Mouse (Mus musculus) hindbrain, embryonic 11.5 days (tissue): ENCODE data around the gene Bod1. TPM values are rescaled to one million over a fixed set of nuclear protein-coding genes. Genes with fewer than 3 reads are reported as not detected.

Experiments used
- ATAC-seq: fragments of 200-750 bp; cut with Nextera tagmentation; 2 replicates; pipeline ENCODE4 v1.8.0; 2017; ENCODE audit warnings: mild to moderate bottlenecking, moderate TSS enrichment, moderate library complexity; ENCODE audit not compliant: low FRiP score
- DNase-seq: peaks from one replicate; pipeline ENCODE4 v3.0.0-alpha.2; 2015; ENCODE audit warnings: low spot score
- H3K27ac ChIP-seq: fragments of 300-500 bp; sonication (generic); 2 replicates; pipeline ENCODE4 v1.5.1; 2014; ENCODE audit warnings: mild to moderate bottlenecking, low read depth, low read length
- H3K27me3 ChIP-seq: fragments of 300-500 bp; sonication (generic); 2 replicates; pipeline ENCODE4 v1.6.1; 2014; ENCODE audit warnings: mild to moderate bottlenecking, low read length, moderate library complexity, mixed read lengths; ENCODE audit not compliant: control insufficient read depth, insufficient read depth
- H3K36me3 ChIP-seq: fragments of 300-500 bp; sonication (generic); 2 replicates; pipeline ENCODE4 v1.6.1; 2014; ENCODE audit warnings: mild to moderate bottlenecking, low read length, moderate library complexity, mixed read lengths; ENCODE audit not compliant: control insufficient read depth, insufficient read depth
- H3K4me1 ChIP-seq: fragments of 300-500 bp; sonication (generic); replicated peaks from 2 replicates; pipeline ENCODE4 v1.6.1; 2014; ENCODE audit warnings: low read length, mixed read lengths; ENCODE audit not compliant: control insufficient read depth, insufficient read depth
- H3K4me2 ChIP-seq: fragments of 300-500 bp; sonication (generic); replicated peaks from 2 replicates; pipeline ENCODE4 v1.6.1; 2014; ENCODE audit warnings: mild to moderate bottlenecking, low read depth, low read length
- H3K4me3 ChIP-seq: fragments of 300-500 bp; sonication (generic); 2 replicates; pipeline ENCODE4 v1.5.1; 2014; ENCODE audit warnings: low read depth, low read length
- H3K9ac ChIP-seq: fragments of 300-500 bp; sonication (generic); 2 replicates; pipeline ENCODE4 v1.6.1; 2014; ENCODE audit warnings: low read depth, low read length
- H3K9me3 ChIP-seq: fragments of 300-500 bp; sonication (generic); 2 replicates; pipeline ENCODE4 v1.6.1; 2016; ENCODE audit warnings: low read length; ENCODE audit not compliant: control insufficient read depth
- WGBS: fragments of 180-500 bp; shearing (Covaris S2); extraction: QIAGEN DNeasy Blood & Tissue Kit; methylation state at CpG from one replicate; pipeline ENCODE4 v1.1.7; 2014; 5-methylcytosine and 5-hydroxymethylcytosine counted together
- polyA plus RNA-seq: library from polyadenylated mRNA; unstranded; fragments of >200 nt; fragmentation: Nextera tagmentation; extraction: Ambion mirVana; gene quantifications from 2 replicates; pipeline ENCODE4 v1.2.1, GENCODE M21; 2014

Gene Bod1
- polyA plus RNA-seq, 1 experiment from 2014 or later, result 149 TPM

DNA sequence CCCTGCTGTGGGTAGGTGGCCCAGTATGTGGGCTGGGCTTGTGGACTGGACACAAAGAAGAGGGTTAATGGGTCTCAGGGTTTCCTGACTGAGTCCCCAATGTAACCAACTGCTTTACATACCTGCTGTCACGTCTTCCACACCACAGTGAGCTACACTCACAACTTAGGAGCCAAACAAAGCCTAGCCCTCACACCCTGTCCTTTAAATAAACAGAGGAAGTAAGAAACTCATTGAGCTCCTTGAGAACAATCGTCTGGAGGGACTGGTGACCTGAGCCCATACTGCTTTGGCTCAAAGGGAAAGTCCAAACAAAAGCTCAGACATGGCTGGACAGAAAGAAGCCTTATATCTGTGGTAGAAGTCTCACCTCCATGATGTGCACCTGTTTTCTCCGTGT lies 27.8 kb upstream of the Bod1 start:
- H3K4me2 ChIP-seq, result no peak overlapping the region
- no peaks in the 10 kb centered on the region for H3K4me1 ChIP-seq
- no peaks in the 10 kb centered on the region for H3K27me3 ChIP-seq
- H3K9ac ChIP-seq, result no peak overlapping the region
- DNase-seq (no peak), ATAC-seq (no peak)
- H3K9me3 ChIP-seq, result no peaks in the 10 kb centered on the region
- 63% methylated on average over 3 of the region's 3 CpGs for WGBS
- no peaks in the 10 kb centered on the region for H3K36me3 ChIP-seq
- no peak overlapping the region for H3K4me3 ChIP-seq
- no peak overlapping the region for H3K27ac ChIP-seq

GRCm38 (mm10) chr11:31694801-31695200 lies 23.1 kb upstream of the Bod1 start:
- no peaks in the 10 kb centered on the region for H3K27me3 ChIP-seq
- peak; percentile 42 for DNase-seq
- H3K9me3 ChIP-seq, result no peaks in the 10 kb centered on the region
- no peak overlapping the region for H3K4me3 ChIP-seq
- no peak overlapping the region for H3K9ac ChIP-seq
- H3K4me1 ChIP-seq, result no peaks in the 10 kb centered on the region
- no peak overlapping the region for H3K27ac ChIP-seq
- ATAC-seq, result peak; percentile 49; the same call in 1 of the 2 replicates
- 80% methylated on average over 4 of the region's 4 CpGs for WGBS
- no peaks in the 10 kb centered on the region for H3K36me3 ChIP-seq
- H3K4me2 ChIP-seq, result no peak overlapping the region

DNA sequence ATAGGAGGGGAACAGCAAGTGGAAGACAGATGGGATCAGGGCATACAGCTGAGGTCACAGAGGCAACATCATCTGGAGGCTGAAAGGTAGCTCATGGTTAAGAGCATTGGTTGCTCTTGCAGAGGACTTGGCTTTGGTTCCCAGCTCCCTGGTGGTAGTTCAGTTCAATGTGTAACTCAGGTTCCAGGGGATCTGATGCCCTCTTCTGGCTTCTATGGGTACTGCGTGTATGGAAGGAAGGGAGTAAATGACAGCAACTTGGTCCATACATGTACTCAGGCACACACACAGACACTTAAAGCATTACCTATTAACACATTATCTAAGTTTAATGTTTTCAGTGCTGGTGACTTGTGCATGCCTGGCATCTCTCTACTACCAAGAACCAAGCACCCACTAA lies 22.4 kb upstream of the Bod1 start:
- DNase-seq (no peak), ATAC-seq (no peak)
- H3K27me3 ChIP-seq, result no peaks in the 10 kb centered on the region
- no peak overlapping the region for H3K9ac ChIP-seq
- H3K27ac ChIP-seq, result no peak overlapping the region
- no peaks in the 10 kb centered on the region for H3K9me3 ChIP-seq
- H3K4me1 ChIP-seq, result no peaks in the 10 kb centered on the region
- H3K4me2 ChIP-seq, result no peak overlapping the region
- no peaks in the 10 kb centered on the region for H3K36me3 ChIP-seq
- no peak overlapping the region for H3K4me3 ChIP-seq
- WGBS, result 94% methylated on average over 1 of the region's 1 CpGs

- no peak for ATAC-seq
- Histone ChIP-seq H3K36me3 (no peaks in the 10 kb centered on the region), H3K4me1 (no peaks in the 10 kb centered on the region), H3K4me2 (no peak overlapping the region), H3K27me3 (no peaks in the 10 kb centered on the region), H3K27ac (no peak overlapping the region), H3K4me3 (no peak overlapping the region), H3K9me3 (no peaks in the 10 kb centered on the region), H3K9ac (no peak overlapping the region)
- DNase-seq, result no peak
- WGBS, result 100% methylated on average over 2 of the region's 2 CpGs
These were observed 21.6 kb upstream of the Bod1 start for GRCm38 (mm10) chr11:31693322-31693721.

GRCm38 (mm10) chr11:31688956-31689355 lies 17.3 kb upstream of the Bod1 start:
- ATAC-seq, result no peak
- Histone ChIP-seq H3K9ac (no peak overlapping the region), H3K4me3 (no peak overlapping the region), H3K4me1 (no peaks in the 10 kb centered on the region), H3K27ac (no peak overlapping the region), H3K36me3 (no peaks in the 10 kb centered on the region), H3K27me3 (no peaks in the 10 kb centered on the region), H3K4me2 (no peak overlapping the region), H3K9me3 (no peaks in the 10 kb centered on the region)
- 68% methylated on average over 4 of the region's 4 CpGs for WGBS
- DNase-seq, result no peak

DNA sequence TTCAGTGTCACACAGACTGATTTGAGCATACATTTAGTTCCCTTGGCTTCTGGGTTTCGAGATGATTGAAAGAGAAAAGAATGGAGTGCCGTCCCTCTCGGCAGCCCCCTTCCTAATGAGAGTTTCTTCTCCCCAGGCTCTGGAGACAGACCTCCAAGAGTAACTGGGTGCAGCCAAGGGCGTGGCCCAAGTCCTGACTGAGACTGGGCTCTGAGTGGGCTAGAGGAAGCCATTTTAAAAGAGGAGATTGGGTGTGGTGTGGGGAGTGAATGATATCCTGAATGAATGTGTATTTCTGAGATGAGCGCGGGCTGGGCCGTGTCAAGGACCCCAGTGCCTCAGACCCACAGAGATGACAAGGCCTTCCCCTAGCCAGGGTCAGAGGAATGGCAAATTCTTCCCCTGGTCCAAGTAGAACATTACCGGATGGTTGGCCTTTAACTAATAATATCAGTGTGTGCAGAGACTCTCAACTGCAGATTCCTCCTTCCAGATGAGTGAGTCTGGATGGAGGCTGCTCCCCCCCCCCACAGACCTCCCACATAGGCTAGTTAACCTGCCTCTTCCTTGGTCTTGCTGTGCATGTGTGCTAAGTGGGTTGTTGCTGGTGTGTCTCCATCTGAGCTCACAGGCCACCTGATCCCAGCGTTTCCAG lies 13.4 kb upstream of the Bod1 start:
- DNase-seq, result no peak
- Histone ChIP-seq H3K4me2 (no peak overlapping the region), H3K9ac (no peak overlapping the region), H3K4me1 (no peaks in the 10 kb centered on the region), H3K9me3 (no peaks in the 10 kb centered on the region), H3K36me3 (no peaks in the 10 kb centered on the region), H3K27me3 (no peaks in the 10 kb centered on the region), H3K4me3 (no peak overlapping the region), H3K27ac (no peak overlapping the region)
- 84% methylated on average over 9 of the region's 9 CpGs for WGBS
- ATAC-seq, result no peak

- Histone ChIP-seq H3K4me3 (no peak overlapping the region), H3K36me3 (no peaks in the 10 kb centered on the region), H3K9ac (no peak overlapping the region), H3K9me3 (no peaks in the 10 kb centered on the region), H3K4me2 (no peak overlapping the region), H3K27ac (no peak overlapping the region), H3K4me1 (no peaks in the 10 kb centered on the region), H3K27me3 (no peaks in the 10 kb centered on the region)
- 88% methylated on average over 2 of the region's 2 CpGs for WGBS
- DNase-seq (no peak), ATAC-seq (no peak)
These were observed 12.4 kb upstream of the Bod1 start for GRCm38 (mm10) chr11:31684126-31684525.

GRCm38 (mm10) chr11:31679840-31680381 lies 8.2 kb upstream of the Bod1 start:
- no peaks in the 10 kb centered on the region for H3K4me1 ChIP-seq
- H3K9me3 ChIP-seq, result no peaks in the 10 kb centered on the region
- no peak overlapping the region for H3K27ac ChIP-seq
- no peaks in the 10 kb centered on the region for H3K27me3 ChIP-seq
- ATAC-seq, result no peak
- WGBS, result 79% methylated on average over 16 of the region's 16 CpGs
- no peak overlapping the region for H3K4me2 ChIP-seq
- no peak overlapping the region for H3K9ac ChIP-seq
- H3K36me3 ChIP-seq, result no peaks in the 10 kb centered on the region
- no peak overlapping the region for H3K4me3 ChIP-seq
- no peak for DNase-seq

DNA sequence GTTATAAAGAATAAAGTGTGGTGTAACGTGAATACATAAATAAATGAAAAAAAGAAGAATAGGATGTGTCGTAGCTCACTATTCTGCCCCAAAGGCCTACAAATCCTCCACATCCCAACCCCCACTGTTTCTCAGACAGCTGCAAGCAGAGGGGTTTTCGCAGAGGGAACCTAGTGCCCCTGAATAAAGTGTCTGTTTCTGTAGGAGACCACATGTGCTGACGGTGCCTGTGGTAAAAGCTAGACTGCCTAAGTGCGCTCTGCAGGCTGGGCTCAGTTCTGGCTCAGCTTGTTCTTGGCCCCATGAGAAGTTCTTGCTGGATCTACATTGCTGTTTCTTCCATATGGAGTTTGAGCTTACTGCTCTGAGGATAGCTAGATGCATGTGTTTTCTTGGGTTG lies 5.6 kb upstream of the Bod1 start:
- no peak for ATAC-seq
- no peaks in the 10 kb centered on the region for H3K4me1 ChIP-seq

More for the DNA sequence above, 5.6 kb upstream of the Bod1 start:
- Histone ChIP-seq H3K9ac (no peak overlapping the region), H3K9me3 (no peaks in the 10 kb centered on the region), H3K36me3 (no peaks in the 10 kb centered on the region), H3K27ac (no peak overlapping the region), H3K27me3 (no peaks in the 10 kb centered on the region), H3K4me2 (no peak overlapping the region), H3K4me3 (no peak overlapping the region)
- WGBS, result 92% methylated on average over 5 of the region's 5 CpGs
- DNase-seq, result no peak
